Mouse (Mus musculus) neural tube, embryonic 11.5 days (tissue): ENCODE results near the gene Galns. TPM values are rescaled to one million over a fixed set of nuclear protein-coding genes. Genes with fewer than 3 reads are reported as not detected.
A peak's percentile ranks its signal among the peaks of the same experiment; 100 is the strongest.

Experiments used
- ATAC-seq: fragments of 200-750 bp; cut with Nextera tagmentation; 2 replicates; pipeline ENCODE4 v1.8.0; 2017; ENCODE audit warnings: moderate number of reproducible peaks, mild to moderate bottlenecking, moderate TSS enrichment, moderate library complexity; ENCODE audit not compliant: insufficient read depth, low FRiP score, low TSS enrichment
- DNase-seq: peaks from one replicate; pipeline ENCODE4 v3.0.0-alpha.2; 2015; ENCODE audit warnings: low spot score
- H3K27ac ChIP-seq: fragments of 300-500 bp; sonication (generic); 2 replicates; pipeline ENCODE4 v1.5.1; 2014; ENCODE audit warnings: low read depth, mild to moderate bottlenecking, low read length
- H3K27me3 ChIP-seq: fragments of 300-500 bp; sonication (generic); 2 replicates; pipeline ENCODE4 v1.6.1; 2014; ENCODE audit warnings: mild to moderate bottlenecking, low read length, mixed read lengths; ENCODE audit not compliant: control insufficient read depth, insufficient read depth
- H3K36me3 ChIP-seq: fragments of 300-500 bp; sonication (generic); 2 replicates; pipeline ENCODE4 v1.6.1; 2014; ENCODE audit warnings: mild to moderate bottlenecking, low read length, moderate library complexity, mixed read lengths; ENCODE audit not compliant: control insufficient read depth, insufficient read depth
- H3K4me1 ChIP-seq: fragments of 300-500 bp; sonication (generic); 2 replicates; pipeline ENCODE4 v1.6.1; 2014; ENCODE audit warnings: low read length, mixed read lengths; ENCODE audit not compliant: control insufficient read depth, insufficient read depth
- H3K4me2 ChIP-seq: fragments of 300-500 bp; sonication (generic); 2 replicates; pipeline ENCODE4 v1.6.1; 2014; ENCODE audit warnings: low read depth, mild to moderate bottlenecking, moderate library complexity
- H3K4me3 ChIP-seq: fragments of 300-500 bp; sonication (generic); 2 replicates; pipeline ENCODE4 v1.5.1; 2014; ENCODE audit warnings: low read depth, low read length
- H3K9ac ChIP-seq: fragments of 300-500 bp; sonication (generic); 2 replicates; pipeline ENCODE4 v1.6.1; 2014; ENCODE audit warnings: mild to moderate bottlenecking, low read length
- H3K9me3 ChIP-seq: fragments of 300-500 bp; sonication (generic); 2 replicates; pipeline ENCODE4 v1.6.1; 2016; ENCODE audit warnings: low read length; ENCODE audit not compliant: control insufficient read depth
- WGBS: fragments of 180-500 bp; shearing (Covaris S2); extraction: QIAGEN DNeasy Blood & Tissue Kit; methylation state at CpG from one replicate; pipeline ENCODE4 v1.1.7; 2014; 5-methylcytosine and 5-hydroxymethylcytosine counted together
- polyA plus RNA-seq: library from polyadenylated mRNA; unstranded; fragments of >200 nt; fragmentation: Nextera tagmentation; extraction: Ambion mirVana; gene quantifications from 2 replicates; pipeline ENCODE4 v1.2.1, GENCODE M21; 2014

Gene Galns
- polyA plus RNA-seq, 1 experiment from 2014 or later: 6.6 TPM

GRCm38 (mm10) chr8:122568881-122569309 is 42.4 kb downstream of the Galns start:
- Histone ChIP-seq H3K9ac (peak overlapping the region; percentile 85), H3K9me3 (no peaks in the 10 kb centered on the region), H3K4me2 (peak overlapping the region; percentile 88), H3K36me3 (peaks cover 23% of the 10 kb centered on the region), H3K27me3 (no peaks in the 10 kb centered on the region), H3K4me1 (peaks cover 20% of the 10 kb centered on the region), H3K27ac (no peak overlapping the region), H3K4me3 (peak overlapping the region; percentile 94)
- DNase-seq: no peak
- 10% methylated on average over 10 of the region's 10 CpGs for WGBS
- ATAC-seq: no peak

GRCm38 (mm10) chr8:122568109-122568504 is 43.2 kb downstream of the Galns start:
- WGBS: 0% methylated on average over 34 of the region's 34 CpGs

GRCm38 (mm10) chr8:122567361-122568108 is 43.7 kb downstream of the Galns start, which contains the start of gene Cdt1:
Cdt1 (plus strand) TSS chr8:122568015.
- under 1% methylated on average over 62 of the region's 62 CpGs for WGBS
- H3K9me3 ChIP-seq: no peaks in the 10 kb centered on the region
- peak; percentile 89 for ATAC-seq
- peaks cover 21% of the 10 kb centered on the region for H3K36me3 ChIP-seq
- no peaks in the 10 kb centered on the region for H3K27me3 ChIP-seq
- peak; percentile 98 for DNase-seq
- peak within 1 kb of the TSS; percentile 85 for H3K9ac ChIP-seq
- peak within 1 kb of the TSS; percentile 90 for H3K27ac ChIP-seq
- H3K4me2 ChIP-seq: peak within 1 kb of the TSS; percentile 88
- H3K4me3 ChIP-seq: peak within 1 kb of the TSS; percentile 94
- peaks cover 20% of the 10 kb centered on the region for H3K4me1 ChIP-seq

More at GRCm38 (mm10) chr8:122568109-122568504, 43.2 kb downstream of the Galns start:
- H3K27ac ChIP-seq: peak overlapping the region; percentile 76; the same call in 1 of the 2 replicates
- H3K9me3 ChIP-seq: no peaks in the 10 kb centered on the region
- H3K4me3 ChIP-seq: peak overlapping the region; percentile 94
- H3K27me3 ChIP-seq: no peaks in the 10 kb centered on the region
- peaks cover 20% of the 10 kb centered on the region for H3K4me1 ChIP-seq
- H3K9ac ChIP-seq: peak overlapping the region; percentile 85
- peaks cover 23% of the 10 kb centered on the region for H3K36me3 ChIP-seq
- H3K4me2 ChIP-seq: peak overlapping the region; percentile 88
- ATAC-seq: peak; percentile 51
- DNase-seq: no peak

GRCm38 (mm10) chr8:122566766-122567165 is 44.5 kb downstream of the Galns start:
- DNase-seq (no peak), ATAC-seq (peak; percentile 4; the same call in 1 of the 2 replicates)
- 60% methylated on average over 6 of the region's 6 CpGs for WGBS
- Histone ChIP-seq H3K36me3 (peaks cover 15% of the 10 kb centered on the region), H3K4me2 (peak overlapping the region; percentile 88), H3K4me1 (peaks cover 20% of the 10 kb centered on the region), H3K4me3 (peak overlapping the region; percentile 94), H3K27ac (peak overlapping the region; percentile 90), H3K9ac (peak overlapping the region; percentile 85), H3K9me3 (no peaks in the 10 kb centered on the region), H3K27me3 (no peaks in the 10 kb centered on the region)

- no peak for ATAC-seq
- H3K9ac ChIP-seq: no peak overlapping the region
- H3K27ac ChIP-seq: no peak overlapping the region
- H3K27me3 ChIP-seq: no peaks in the 10 kb centered on the region
- no peak overlapping the region for H3K4me2 ChIP-seq
- DNase-seq: no peak
- H3K4me1 ChIP-seq: peaks cover 19% of the 10 kb centered on the region
- no peaks in the 10 kb centered on the region for H3K9me3 ChIP-seq
- 87% methylated on average over 25 of the region's 25 CpGs for WGBS
- no peak overlapping the region for H3K4me3 ChIP-seq
- peaks cover 2% of the 10 kb centered on the region; the same call in 1 of the 2 replicates for H3K36me3 ChIP-seq
Observed at GRCm38 (mm10) chr8:122564363-122565352, 46.6 kb downstream of the Galns start.

- WGBS: 88% methylated on average over 5 of the region's 5 CpGs
- no peak overlapping the region for H3K4me3 ChIP-seq
- no peak for DNase-seq
- no peak overlapping the region for H3K9ac ChIP-seq
- ATAC-seq: no peak
- H3K4me2 ChIP-seq: no peak overlapping the region
- no peaks in the 10 kb centered on the region for H3K36me3 ChIP-seq
- H3K9me3 ChIP-seq: no peaks in the 10 kb centered on the region
- no peak overlapping the region for H3K27ac ChIP-seq
- no peaks in the 10 kb centered on the region for H3K27me3 ChIP-seq
- H3K4me1 ChIP-seq: no peaks in the 10 kb centered on the region
Observed at GRCm38 (mm10) chr8:122561199-122561598, 50.1 kb downstream of the Galns start.

- no peak overlapping the region for H3K4me3 ChIP-seq
- no peak overlapping the region for H3K27ac ChIP-seq
- H3K9me3 ChIP-seq: no peaks in the 10 kb centered on the region
- no peaks in the 10 kb centered on the region for H3K36me3 ChIP-seq
- no peak overlapping the region for H3K9ac ChIP-seq
- H3K27me3 ChIP-seq: no peaks in the 10 kb centered on the region
- no peaks in the 10 kb centered on the region for H3K4me1 ChIP-seq
- 15% methylated on average over 12 of the region's 12 CpGs for WGBS
- no peak for DNase-seq
- no peak overlapping the region for H3K4me2 ChIP-seq
- ATAC-seq: no peak
Observed at GRCm38 (mm10) chr8:122558671-122559349, 52.5 kb downstream of the Galns start.
